Mouse (Mus musculus) G1E (cell line): ENCODE data around the gene Yjefn3.

Experiments used
- CTCF ChIP-seq: IDR thresholded peaks from 2 replicates; pipeline ENCODE4 v1.5.1; 2012; ENCODE audit warnings: low read depth, low read length, inconsistent platforms, mixed read lengths
- GATA1 ChIP-seq: IDR thresholded peaks from 2 replicates; pipeline ENCODE4 v1.6.1; 2012; ENCODE audit warnings: borderline replicate concordance, low read length, inconsistent platforms, mixed read lengths
- GATA2 ChIP-seq: IDR thresholded peaks from 2 replicates; pipeline ENCODE4 v1.6.1; 2012; ENCODE audit warnings: low read depth, low read length, inconsistent platforms, borderline replicate concordance
- POLR2AphosphoS5 ChIP-seq: IDR thresholded peaks from 2 replicates; pipeline ENCODE4 v1.6.1; 2012; ENCODE audit warnings: low read depth, low read length, inconsistent platforms; ENCODE audit not compliant: insufficient replicate concordance
- TAL1 ChIP-seq: conservative IDR thresholded peaks from 2 replicates; pipeline ENCODE4 v1.6.1; 2012; ENCODE audit warnings: low read depth, low read length, inconsistent platforms, mixed read lengths

GRCm38 (mm10) chr8:69914526-69914925 lies 12.0 kb upstream of the Yjefn3 start:
- TF ChIP-seq TAL1 (no peak), CTCF (no peak), GATA1 (no peak), POLR2AphosphoS5 (no peak), GATA2 (no peak)
